Mouse (Mus musculus) lung, adult 2 months (tissue): Measurements from ENCODE around the gene Kcnj10. TPM values are rescaled to one million over a fixed set of nuclear protein-coding genes. Genes with fewer than 3 reads are reported as not detected.

Source experiments
- DNase-seq: peaks from one replicate; pipeline ENCODE4 v3.0.0; 2022
- H3K4me1 ChIP-seq: fragments of 200-500 bp; 2 replicates; pipeline ENCODE4 v1.6.1; 2011; ENCODE audit warnings: low read length; ENCODE audit not compliant: control insufficient read depth, insufficient read depth
- H3K4me3 ChIP-seq: fragments of 200-500 bp; replicated peaks from 2 replicates; pipeline ENCODE3; 2011; ENCODE audit warnings: low read depth, mild to moderate bottlenecking, control low read depth, low read length; ENCODE audit errors: extremely low read depth
- CTCF ChIP-seq: fragments of 200-500 bp; IDR thresholded peaks from 2 replicates; pipeline ENCODE4 v1.5.1; 2011; ENCODE audit warnings: mild to moderate bottlenecking, low read length, control low read depth; ENCODE audit not compliant: insufficient read depth
- POLR2A ChIP-seq: fragments of 200-500 bp; IDR thresholded peaks from 2 replicates; pipeline ENCODE4 v1.6.1; 2011; ENCODE audit warnings: low read depth, mild to moderate bottlenecking, control low read depth, low read length, borderline replicate concordance; ENCODE audit errors: extremely low read depth
- WGBS: fragments of 180-500 bp; shearing (Covaris S2); methylation state at CpG from one replicate; pipeline ENCODE4 v1.1.7; 2018; 5-methylcytosine and 5-hydroxymethylcytosine counted together
- polyA plus RNA-seq: library from polyadenylated mRNA; depleted of rRNA; stranded (reverse); fragments of >200 nt; gene quantifications from 2 replicates; pipeline ENCODE4 v1.2.3, GENCODE M21; 2012

Gene Kcnj10
- polyA plus RNA-seq, 1 experiment: 0.28 TPM

DNA sequence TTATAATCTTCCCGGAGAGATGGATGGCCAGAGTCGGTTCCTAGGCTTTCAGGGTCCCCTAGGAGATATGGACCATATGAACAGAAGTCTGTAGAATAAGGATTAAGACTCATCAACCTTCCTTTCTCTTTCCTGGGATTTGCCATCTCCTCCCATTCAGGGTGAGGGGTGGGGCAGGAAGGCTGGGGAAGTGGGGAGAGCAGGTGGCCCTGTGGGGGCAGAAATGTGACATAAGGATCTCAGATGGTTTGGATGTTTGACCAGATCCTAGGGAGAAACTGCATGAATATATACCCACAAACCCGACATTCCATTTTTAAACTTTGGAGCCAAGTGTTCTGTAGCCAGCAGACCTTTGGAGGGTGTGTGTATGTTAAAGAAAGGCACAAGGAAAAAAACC, 13.0 kb upstream of the Kcnj10 start:
- 79% methylated on average over 3 of the region's 3 CpGs for WGBS
- TF ChIP-seq POLR2A: no peak
- TF ChIP-seq CTCF: no peak
- Histone ChIP-seq H3K4me3 (no peak overlapping the region), H3K4me1 (peaks cover 6% of the 10 kb centered on the region)
- no peak for DNase-seq

DNA sequence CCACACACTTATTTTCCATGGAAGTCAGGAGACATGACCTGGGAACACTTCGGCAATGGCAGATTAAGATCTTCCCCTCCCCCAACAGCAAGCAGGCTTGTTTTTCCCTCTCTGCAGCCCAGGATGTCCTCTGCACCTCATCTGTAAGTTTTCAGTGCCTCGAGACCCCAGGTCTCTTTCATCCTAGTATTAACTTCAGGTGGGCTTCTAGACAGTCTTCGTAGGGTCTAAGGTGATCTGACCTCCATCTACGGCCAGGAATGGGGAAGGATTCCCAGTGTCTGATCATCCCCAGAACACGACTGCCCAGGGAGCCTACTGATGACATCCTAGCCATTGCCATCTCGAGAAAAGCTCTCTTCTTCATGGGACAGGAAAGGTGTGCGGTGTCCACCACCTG, 12.5 kb upstream of the Kcnj10 start:
- WGBS: 68% methylated on average over 7 of the region's 7 CpGs
- no peak for DNase-seq
- Histone ChIP-seq H3K4me3 (no peak overlapping the region), H3K4me1 (peaks cover 6% of the 10 kb centered on the region)
- no peak for TF ChIP-seq CTCF
- TF ChIP-seq POLR2A: no peak

DNA sequence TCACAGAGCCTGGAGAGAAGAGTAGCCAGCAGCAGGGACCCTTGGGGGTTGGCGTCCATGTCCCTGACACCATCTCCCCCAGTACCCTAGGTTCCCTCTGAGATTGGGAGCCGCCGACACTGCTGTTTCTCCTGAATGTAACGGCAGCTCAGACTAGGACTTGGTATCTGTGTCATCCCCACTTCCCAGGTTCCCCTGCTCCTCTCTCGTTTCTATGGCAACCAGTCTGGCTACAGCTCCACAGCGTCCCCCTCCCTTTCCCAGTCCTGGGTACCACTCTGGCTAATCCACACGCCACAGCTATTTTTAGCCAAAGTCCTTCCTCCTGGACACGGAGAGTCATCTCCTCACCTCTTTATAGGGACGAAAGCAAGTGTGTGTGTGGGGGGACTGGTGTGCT, 11.9 kb upstream of the Kcnj10 start, which contains the start of gene Kcnj9:
Gene Kcnj9, minus strand, starts transcription at position 188 of the 400 bp plus-strand sequence.
- 23% methylated on average over 9 of the region's 9 CpGs for WGBS
- TF ChIP-seq POLR2A (no peak), CTCF (no peak)
- no peak within 1 kb of the TSS for H3K4me3 ChIP-seq
- H3K4me1 ChIP-seq: peaks cover 6% of the 10 kb centered on the region
- DNase-seq: no peak

DNA sequence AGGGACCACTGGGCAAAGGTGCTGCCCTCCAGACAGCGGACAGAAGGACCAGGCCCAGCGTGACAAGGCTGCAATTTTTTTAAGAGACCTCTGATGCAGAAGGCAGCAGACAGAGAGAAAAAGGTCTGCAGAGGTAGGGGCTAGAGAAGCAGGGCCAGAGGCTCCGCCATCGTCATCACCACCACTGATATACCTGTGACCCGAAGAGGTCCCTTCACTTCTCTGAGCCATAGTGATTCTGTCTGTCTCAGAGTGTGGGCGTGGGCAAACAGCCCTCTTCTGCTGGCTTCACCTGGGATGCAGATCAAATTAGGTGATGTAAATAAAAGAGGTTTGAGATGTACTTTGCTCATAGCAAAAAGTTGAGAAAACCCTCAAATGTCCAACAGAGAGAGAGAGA, 11.4 kb upstream of the Kcnj10 start:
- Histone ChIP-seq H3K4me3 (no peak overlapping the region), H3K4me1 (peaks cover 6% of the 10 kb centered on the region)
- DNase-seq: no peak
- TF ChIP-seq POLR2A: no peak
- 73% methylated on average over 6 of the region's 6 CpGs for WGBS

DNA sequence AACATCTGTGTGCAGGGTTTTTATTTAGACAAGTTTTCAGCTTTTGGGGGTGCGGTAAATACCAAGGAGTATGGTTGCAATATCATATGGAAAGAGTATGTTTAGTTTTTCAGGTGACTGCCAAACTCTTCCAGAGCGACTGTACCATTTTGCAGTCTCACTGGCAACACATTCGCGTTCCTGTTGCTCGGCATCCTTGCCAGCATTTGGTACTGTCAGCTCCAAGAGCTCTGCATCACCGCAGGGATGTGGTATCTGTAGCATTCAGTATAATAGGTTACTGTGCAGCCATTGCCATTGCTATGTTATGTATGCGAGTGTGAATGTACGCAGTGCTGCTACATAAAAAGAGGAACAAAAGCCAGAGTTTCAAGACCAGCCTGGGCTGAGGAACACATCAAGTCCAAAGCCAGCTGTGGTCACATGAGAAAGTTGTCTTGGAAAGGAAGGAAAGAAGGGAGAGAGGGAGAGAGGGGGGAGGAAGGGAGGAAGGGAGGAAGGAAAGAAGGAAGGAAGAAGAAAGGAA, 9.5 kb upstream of the Kcnj10 start:
- TF ChIP-seq POLR2A (no peak), CTCF (no peak)
- 72% methylated on average over 8 of the region's 8 CpGs for WGBS
- H3K4me3 ChIP-seq: no peak overlapping the region

DNA sequence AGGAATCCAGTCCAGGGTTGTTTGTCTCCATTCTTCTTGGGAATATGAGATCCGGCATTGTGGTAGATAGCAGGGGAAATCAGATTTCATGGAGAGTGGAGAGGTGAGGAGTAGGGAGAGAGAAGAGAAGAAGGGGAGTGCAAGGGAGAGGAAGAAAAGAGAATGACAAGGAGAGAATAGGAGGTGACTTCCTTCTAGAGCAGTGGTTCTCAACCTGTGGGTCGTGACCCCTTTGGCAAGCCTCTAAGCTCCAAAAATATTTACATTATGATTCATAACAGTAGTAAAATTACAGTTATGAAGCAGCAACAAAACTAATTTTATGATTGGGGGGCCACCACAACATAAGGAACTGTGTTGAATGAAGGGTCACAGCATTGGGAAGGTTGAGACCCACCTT, 8.1 kb upstream of the Kcnj10 start:
- TF ChIP-seq CTCF (no peak), POLR2A (no peak)
- Histone ChIP-seq H3K4me1 (no peaks in the 10 kb centered on the region), H3K4me3 (no peak overlapping the region)
- WGBS: 74% methylated on average over 2 of the region's 2 CpGs
- no peak for DNase-seq

More for the DNA sequence above, 9.5 kb upstream of the Kcnj10 start:
- DNase-seq: no peak
- no peaks in the 10 kb centered on the region for H3K4me1 ChIP-seq

DNA sequence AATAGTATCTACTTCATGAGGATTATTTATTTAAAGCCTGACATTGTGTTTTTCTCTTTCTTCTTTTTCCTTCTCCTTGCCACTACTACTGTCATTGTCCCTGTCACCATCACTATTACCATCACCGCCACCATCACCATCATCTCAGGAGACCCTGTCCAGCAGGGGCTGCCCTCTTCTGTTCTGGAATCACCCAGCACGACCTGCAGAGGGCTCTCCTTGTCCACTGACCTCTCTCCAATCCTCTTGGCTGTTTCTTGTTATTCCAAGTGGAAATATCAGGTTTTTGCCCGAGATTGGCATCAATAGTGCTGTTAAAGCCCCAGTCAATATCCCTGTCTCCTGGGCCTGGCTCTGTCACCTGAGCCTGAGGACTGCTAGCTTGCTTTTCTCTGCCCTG, 7.5 kb upstream of the Kcnj10 start:
- 26% methylated on average over 3 of the region's 3 CpGs for WGBS
- Histone ChIP-seq H3K4me1 (no peaks in the 10 kb centered on the region), H3K4me3 (no peak overlapping the region)
- DNase-seq: no peak
- TF ChIP-seq CTCF: peak; percentile 27; the same call in 1 of the 2 replicates
- no peak for TF ChIP-seq POLR2A

DNA sequence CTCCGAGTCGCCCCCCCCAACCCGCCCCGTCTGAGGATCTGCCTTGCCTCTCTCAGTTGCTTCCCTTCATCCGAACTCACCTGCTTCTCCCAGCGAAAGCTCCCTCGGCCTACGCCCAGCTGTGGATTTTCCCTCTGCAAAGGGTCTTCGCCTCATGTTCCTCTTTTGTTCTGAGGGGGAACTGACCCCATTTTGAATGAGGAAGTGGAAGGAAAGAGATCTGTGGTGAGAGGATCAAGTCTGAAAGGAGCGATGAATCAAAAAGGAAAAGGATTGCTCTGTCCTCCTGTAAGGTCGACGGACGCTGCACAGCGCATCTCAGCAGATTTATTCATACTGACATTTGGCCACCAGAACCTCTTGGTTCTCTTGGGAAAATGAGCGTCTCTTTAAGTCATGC, 5.2 kb upstream of the Kcnj10 start:
- WGBS: 68% methylated on average over 15 of the region's 15 CpGs

DNA sequence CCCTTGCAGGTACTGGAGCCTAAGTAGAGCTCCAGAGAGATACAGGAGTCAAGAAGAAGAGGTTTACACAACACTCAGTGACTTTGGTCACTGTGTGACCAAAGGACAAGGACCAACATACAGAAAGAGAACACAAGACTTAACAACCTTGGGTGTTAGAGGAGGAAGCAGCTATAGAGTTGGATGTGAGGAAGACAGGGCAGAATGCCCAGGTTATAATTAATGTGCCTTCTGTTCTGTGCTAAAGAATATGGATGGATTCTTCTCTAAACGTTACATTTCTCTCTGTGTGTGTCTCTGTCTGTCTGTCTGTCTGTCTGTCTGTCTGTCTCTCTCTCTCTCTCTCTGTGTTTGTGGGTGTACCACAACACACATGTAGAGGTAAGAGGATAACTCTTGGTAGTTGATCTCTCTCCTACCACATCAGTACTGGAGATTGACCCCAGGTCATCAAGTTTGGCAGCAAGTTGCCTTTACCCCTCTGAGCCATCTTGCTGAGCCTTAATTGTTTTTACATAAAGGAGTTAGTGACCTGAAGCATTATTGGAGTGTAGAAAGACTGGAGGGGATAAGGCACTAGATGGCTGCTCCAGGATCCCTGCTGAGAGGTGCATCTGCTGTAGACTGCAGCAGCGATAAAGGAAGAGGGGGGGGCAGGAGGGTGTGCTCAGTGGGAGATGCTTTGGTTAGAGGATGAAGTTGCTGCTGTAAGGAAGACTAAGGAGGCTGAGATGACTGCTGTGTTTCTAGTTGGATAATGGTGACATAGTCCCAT, 3.4 kb upstream of the Kcnj10 start:
- WGBS: 38% methylated on average over 2 of the region's 2 CpGs
- TF ChIP-seq POLR2A: no peak
- no peak for TF ChIP-seq CTCF
- no peak overlapping the region for H3K4me3 ChIP-seq
- no peaks in the 10 kb centered on the region for H3K4me1 ChIP-seq
- no peak for DNase-seq

More for the DNA sequence above, 5.2 kb upstream of the Kcnj10 start:
- TF ChIP-seq CTCF (no peak), POLR2A (no peak)
- no peak for DNase-seq
- Histone ChIP-seq H3K4me3 (no peak overlapping the region), H3K4me1 (no peaks in the 10 kb centered on the region)

DNA sequence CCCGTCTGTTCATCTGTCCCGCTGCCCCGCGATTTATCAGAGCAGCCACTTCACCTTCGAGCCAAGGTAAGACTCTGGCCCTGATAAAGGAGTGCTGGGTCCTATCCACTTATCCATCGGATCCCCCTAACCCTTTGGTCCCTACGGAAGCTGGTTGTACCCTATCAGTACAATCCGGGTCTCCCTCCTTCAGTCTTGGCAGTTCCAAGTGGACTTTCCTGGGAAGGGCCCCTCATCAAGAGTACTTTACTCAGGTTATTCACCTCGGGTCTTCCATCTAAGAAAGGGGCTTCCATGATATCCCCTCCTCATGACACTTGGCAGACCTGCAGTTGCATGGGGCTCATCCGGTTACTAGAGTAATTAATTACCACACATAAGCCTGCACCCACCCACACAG, 376 bp downstream of the Kcnj10 start:
- 18% methylated on average over 10 of the region's 10 CpGs for WGBS
- no peak for TF ChIP-seq POLR2A
- TF ChIP-seq CTCF: no peak
- Histone ChIP-seq H3K4me3 (no peak overlapping the region), H3K4me1 (0 out of 2 replicates have a peak, but pooled peaks cover 2% of the 10 kb centered on the region)
- no peak for DNase-seq
